Mouse (Mus musculus): ENCODE measurements around the gene Ush1c. TPM values are rescaled to one million over a fixed set of nuclear protein-coding genes. Genes with fewer than 3 reads are reported as not detected.

Ush1c gene
- polyA plus RNA-seq, 1 experiment from 2014 or later: 2.5 TPM

DNA sequence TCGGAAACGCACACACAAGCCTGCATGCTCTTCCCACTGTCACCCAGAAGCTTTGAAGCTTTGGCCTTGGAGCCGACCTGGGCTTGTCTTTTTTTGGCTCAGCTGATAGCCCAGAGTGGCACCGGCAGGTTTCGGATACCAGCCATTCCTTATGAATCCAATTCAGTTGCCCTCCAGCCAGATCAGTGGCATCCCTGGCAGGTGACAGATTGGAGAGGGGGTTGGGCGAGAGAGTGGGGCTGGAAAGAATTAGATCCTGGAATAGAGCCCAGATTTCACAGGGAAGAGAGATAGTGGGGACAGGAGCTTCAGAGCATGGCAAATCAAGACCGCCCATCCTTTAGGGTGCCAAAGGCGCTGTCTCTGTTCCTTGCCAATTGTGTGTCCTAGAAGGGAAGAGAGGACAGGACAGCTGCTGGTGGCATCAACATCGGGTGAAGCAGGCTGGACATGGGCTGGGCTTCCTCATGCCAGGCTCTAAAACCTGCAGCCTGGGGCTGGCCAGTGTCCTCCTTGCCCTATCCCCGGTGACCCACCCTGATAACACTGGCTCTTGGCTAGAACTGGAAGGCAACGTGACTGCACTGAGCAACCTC is 76.1 kb downstream of the Ush1c start:
- Histone ChIP-seq H3K9ac (replicated peaks) (no peak overlapping the region), H3K4me3 (no peak overlapping the region), H3K36me3 (no peaks in the 10 kb centered on the region), H3K27me3 (peaks cover under 1% of the 10 kb centered on the region; the same call in 1 of the 2 replicates), H3K4me1 (0 out of 2 replicates have a peak, but pooled peaks cover 4% of the 10 kb centered on the region), H3K4me2 (replicated peaks) (no peak overlapping the region), H3K9me3 (no peaks in the 10 kb centered on the region), H3K27ac (replicated peaks) (no peak overlapping the region)
- 78% methylated on average over 11 of the region's 11 CpGs for WGBS
- no peak for ATAC-seq (ENCODE audit: low FRiP score, low read depth)

DNA sequence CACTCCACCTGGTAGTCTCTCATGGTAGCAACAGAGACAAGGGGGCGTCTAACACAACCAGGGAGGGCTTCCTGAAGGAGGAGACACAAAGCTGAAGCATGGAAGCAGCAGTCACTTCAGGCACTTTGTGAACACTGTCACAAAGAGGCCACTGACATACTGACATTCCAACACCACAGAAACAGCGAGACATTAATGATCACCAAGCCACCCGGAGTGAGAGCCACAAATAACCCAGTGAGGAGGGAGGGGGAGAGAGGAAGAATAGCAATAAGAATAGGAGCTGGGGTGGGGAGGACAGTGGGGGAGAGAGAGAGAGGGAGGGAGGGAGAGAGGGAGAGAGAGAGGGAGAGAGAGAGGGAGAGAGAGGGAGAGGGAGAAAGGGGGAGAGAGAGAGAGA is 76.7 kb downstream of the Ush1c start:
- Histone ChIP-seq H3K4me2 (replicated peaks) (no peak overlapping the region), H3K27me3 (peaks cover 6% of the 10 kb centered on the region; the same call in 1 of the 2 replicates), H3K9ac (replicated peaks) (no peak overlapping the region), H3K27ac (replicated peaks) (no peak overlapping the region), H3K36me3 (no peaks in the 10 kb centered on the region), H3K4me1 (0 out of 2 replicates have a peak, but pooled peaks cover 4% of the 10 kb centered on the region), H3K4me3 (no peak overlapping the region), H3K9me3 (no peaks in the 10 kb centered on the region)
- no peak for ATAC-seq (ENCODE audit: low FRiP score, low read depth)
- WGBS: 39% methylated on average over 3 of the region's 3 CpGs

DNA sequence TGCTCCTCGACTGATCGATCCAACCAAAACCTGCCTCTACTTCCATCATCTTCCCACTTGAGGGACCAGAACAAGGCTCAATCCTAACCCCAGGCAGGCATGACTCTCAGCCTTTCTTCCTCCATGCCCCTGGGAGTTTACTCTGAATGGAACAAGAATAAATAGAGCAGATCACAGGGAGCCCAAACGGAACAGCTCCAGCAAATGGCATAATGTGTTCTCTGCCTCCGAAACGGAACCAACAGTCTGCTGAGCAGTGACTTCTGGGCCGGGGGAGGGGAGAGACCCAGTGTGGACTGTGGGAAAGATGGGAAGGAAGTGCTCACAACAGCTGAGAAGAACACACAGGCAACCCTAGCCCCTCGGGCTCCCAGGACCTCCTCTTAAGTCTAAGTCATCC is 80.6 kb downstream of the Ush1c start:
- Histone ChIP-seq H3K9me3 (no peaks in the 10 kb centered on the region), H3K36me3 (no peaks in the 10 kb centered on the region), H3K4me1 (peaks cover 21% of the 10 kb centered on the region), H3K4me3 (no peak overlapping the region), H3K4me2 (replicated peaks) (no peak overlapping the region), H3K27me3 (peaks cover 16% of the 10 kb centered on the region), H3K9ac (replicated peaks) (no peak overlapping the region), H3K27ac (replicated peaks) (no peak overlapping the region)
- no peak for ATAC-seq (ENCODE audit: low FRiP score, low read depth)
- WGBS: 77% methylated on average over 7 of the region's 7 CpGs

DNA sequence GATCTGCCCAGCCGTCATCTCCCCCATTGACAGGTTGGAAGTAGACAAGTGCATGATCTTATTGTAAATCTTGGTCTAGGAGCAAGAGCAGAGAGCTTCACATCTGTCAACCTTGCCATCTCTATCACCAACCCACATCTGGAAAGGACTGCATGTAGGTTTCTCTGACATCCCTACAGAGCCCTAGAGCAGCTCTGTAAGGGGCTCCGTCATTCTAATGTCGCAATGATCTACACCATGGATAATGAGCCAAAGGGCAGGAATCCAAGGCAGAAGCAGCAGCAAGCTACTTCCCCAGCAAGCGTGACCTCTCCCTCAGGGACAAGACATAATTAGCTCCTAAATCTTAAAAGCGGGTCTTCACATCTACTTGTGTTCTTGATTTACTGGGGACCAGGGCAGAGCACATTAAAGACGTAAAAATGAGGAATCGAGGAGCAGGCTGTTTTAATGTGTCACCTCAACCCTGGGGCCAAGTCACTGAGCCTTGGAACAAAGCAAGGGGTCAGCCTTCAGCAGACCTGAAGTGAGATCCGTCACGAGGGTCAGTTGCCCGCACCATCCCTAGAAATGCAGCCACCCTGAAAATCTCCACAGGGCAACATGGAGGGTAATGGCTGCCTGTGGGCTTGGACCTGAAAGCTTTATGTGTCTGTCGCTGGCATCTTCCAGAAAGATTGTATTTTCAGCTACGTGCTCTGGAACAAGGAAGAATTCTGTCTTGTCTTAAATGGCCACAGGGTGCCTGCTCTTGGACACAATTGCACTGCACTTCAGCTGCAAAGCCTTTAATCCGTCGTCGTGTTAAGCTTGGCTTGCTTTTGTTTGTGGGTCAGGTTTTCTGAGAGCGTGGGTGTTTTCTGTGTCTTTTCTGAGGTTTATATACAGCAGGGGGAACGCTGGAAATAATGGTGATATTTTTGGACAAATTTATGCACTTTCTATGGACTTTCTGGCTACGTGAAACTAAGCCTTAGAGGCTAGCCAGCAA is 83.5 kb downstream of the Ush1c start:
- Histone ChIP-seq H3K27ac (replicated peaks) (no peak overlapping the region), H3K4me3 (no peak overlapping the region)
- WGBS: 24% methylated on average over 18 of the region's 18 CpGs

DNA sequence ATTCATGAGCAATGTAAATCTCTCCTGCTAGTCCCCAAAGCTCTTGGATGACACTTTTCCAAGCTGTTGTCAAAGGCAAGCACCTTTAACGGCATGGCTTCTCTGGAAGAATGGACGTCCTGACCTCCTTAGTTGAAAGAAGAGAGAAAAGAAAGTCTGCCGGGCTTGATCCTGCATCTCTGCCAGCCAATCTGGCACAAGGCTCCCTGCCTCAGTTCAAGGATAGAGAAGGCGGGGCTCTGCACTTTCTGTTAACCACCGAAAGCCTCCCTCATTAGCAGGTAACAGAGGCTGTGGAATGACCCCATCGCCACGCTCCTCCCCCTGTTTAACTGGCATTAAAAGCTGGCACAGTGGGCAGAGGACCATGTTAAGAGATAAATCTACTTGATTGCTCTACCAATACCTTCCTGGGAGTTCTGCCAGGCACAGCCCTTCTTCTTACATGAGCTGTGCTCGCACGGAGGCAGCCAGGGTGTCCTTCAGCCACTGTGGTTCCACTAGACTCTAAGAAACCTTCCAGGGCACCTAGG is 85.4 kb downstream of the Ush1c start:
- no peaks in the 10 kb centered on the region for H3K9me3 ChIP-seq
- no peak for ATAC-seq (ENCODE audit: low FRiP score, low read depth)
- no peak overlapping the region for H3K9ac ChIP-seq (replicated peaks)
- peaks cover 16% of the 10 kb centered on the region for H3K27me3 ChIP-seq
- H3K4me3 ChIP-seq: no peak overlapping the region
- no peak overlapping the region for H3K4me2 ChIP-seq (replicated peaks)
- H3K27ac ChIP-seq (replicated peaks): no peak overlapping the region
- no peaks in the 10 kb centered on the region for H3K36me3 ChIP-seq
- peaks cover 22% of the 10 kb centered on the region for H3K4me1 ChIP-seq
- 70% methylated on average over 9 of the region's 9 CpGs for WGBS

More for the DNA sequence above, 83.5 kb downstream of the Ush1c start:
- H3K4me1 ChIP-seq: peaks cover 22% of the 10 kb centered on the region
- peaks cover 16% of the 10 kb centered on the region for H3K27me3 ChIP-seq
- H3K36me3 ChIP-seq: no peaks in the 10 kb centered on the region
- H3K4me2 ChIP-seq (replicated peaks): peak overlapping the region; percentile 2; the same call in 1 of the 2 replicates
- no peak for ATAC-seq (ENCODE audit: low FRiP score, low read depth)
- H3K9me3 ChIP-seq: no peaks in the 10 kb centered on the region
- H3K9ac ChIP-seq (replicated peaks): no peak overlapping the region

DNA sequence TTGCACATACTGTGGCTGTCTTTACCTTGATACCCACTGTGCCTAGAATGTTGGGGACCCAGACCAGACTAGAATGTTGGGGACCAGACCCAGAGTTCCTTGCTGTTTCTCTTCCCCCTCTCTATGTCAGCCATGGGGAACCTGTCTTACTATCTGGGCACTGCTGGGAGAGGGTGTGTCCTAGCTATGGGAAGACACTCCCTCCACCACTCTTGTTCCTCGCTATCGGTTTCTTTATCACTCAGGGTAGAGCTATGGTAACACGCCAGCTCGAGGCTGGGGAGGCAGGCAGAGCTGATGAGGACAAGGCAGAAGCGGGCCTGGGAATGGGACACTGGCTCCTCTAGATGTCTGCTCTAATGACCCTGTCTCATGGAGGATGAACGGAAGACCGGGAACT is 90.9 kb downstream of the Ush1c start:
- 92% methylated on average over 7 of the region's 7 CpGs for WGBS
- Histone ChIP-seq H3K4me2 (replicated peaks) (no peak overlapping the region), H3K36me3 (no peaks in the 10 kb centered on the region), H3K27me3 (no peaks in the 10 kb centered on the region), H3K4me3 (no peak overlapping the region), H3K9ac (replicated peaks) (no peak overlapping the region), H3K9me3 (no peaks in the 10 kb centered on the region), H3K27ac (replicated peaks) (no peak overlapping the region), H3K4me1 (peaks cover 9% of the 10 kb centered on the region; the same call in 1 of the 2 replicates)
- ATAC-seq (ENCODE audit: low FRiP score, low read depth): no peak

DNA sequence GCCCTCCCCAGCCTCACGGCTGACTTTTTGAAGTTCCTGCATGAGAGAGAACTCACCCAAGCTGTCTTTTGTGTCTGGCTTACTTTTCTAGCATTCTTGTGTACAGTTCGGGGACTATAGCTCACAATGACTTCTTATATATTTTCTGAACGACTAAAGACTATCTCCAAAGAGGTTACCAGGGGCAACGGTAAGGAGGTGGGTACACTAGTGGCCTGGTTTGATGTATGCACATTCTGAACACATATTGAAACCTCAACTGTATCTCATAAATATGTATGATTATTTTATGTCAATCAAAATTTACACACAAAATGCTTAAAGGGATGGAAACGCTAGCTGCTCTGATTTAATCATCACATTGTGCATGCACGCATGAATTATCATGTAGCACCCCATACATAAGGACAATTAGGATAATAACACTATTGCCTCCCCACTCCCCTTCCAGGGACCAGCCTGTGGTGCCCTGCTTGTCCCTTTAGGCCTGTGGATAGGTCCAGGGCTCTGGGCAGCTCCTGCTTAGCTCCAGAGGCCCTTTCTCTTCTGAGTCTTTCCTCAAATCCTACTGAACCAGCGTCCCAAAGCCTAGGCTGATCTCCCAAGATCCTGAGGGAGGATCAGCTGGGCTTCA is 91.5 kb downstream of the Ush1c start:
- WGBS: 77% methylated on average over 7 of the region's 7 CpGs
- ATAC-seq (ENCODE audit: low FRiP score, low read depth): no peak
- Histone ChIP-seq H3K27ac (replicated peaks) (no peak overlapping the region; the same call in 1 of the 2 replicates), H3K4me1 (0 out of 2 replicates have a peak, but pooled peaks cover 7% of the 10 kb centered on the region), H3K9me3 (no peaks in the 10 kb centered on the region), H3K9ac (replicated peaks) (no peak overlapping the region), H3K27me3 (no peaks in the 10 kb centered on the region), H3K4me2 (replicated peaks) (no peak overlapping the region), H3K36me3 (no peaks in the 10 kb centered on the region), H3K4me3 (no peak overlapping the region)

Other genes starting within 250 kb of the Ush1c start
- gene Abcc6, start 208.2 kb downstream of the Ush1c start, polyA plus RNA-seq (2016; fragmentation: Nextera tagmentation; extraction: Ambion mirVana): 0.58 and 0.59 TPM in 2 replicates
- gene Nomo1, start 204.8 kb downstream of the Ush1c start, polyA plus RNA-seq (2016; fragmentation: Nextera tagmentation; extraction: Ambion mirVana): 30.2 and 35.8 TPM in 2 replicates
- gene Kcnj11, start 137.7 kb downstream of the Ush1c start, polyA plus RNA-seq (2016; fragmentation: Nextera tagmentation; extraction: Ambion mirVana): 0.41 and 0.54 TPM in 2 replicates
- 1.5 and 1.7 TPM in 2 replicates for gene Abcc8, start 58.5 kb downstream of the Ush1c start, polyA plus RNA-seq (2016; fragmentation: Nextera tagmentation; extraction: Ambion mirVana)
- gene Otog, start 2.5 kb upstream of the Ush1c start, polyA plus RNA-seq (2016; fragmentation: Nextera tagmentation; extraction: Ambion mirVana): 0.12 and 0.15 TPM in 2 replicates
- gene Myod1, start 138.0 kb upstream of the Ush1c start, polyA plus RNA-seq (2016; fragmentation: Nextera tagmentation; extraction: Ambion mirVana): not detected in 2 replicates
- 7.1 and 9.5 TPM in 2 replicates for gene Kcnc1, start 158.0 kb upstream of the Ush1c start, polyA plus RNA-seq (2016; fragmentation: Nextera tagmentation; extraction: Ambion mirVana)

Measured in midbrain, embryonic 12.5 days (tissue).